Mouse (Mus musculus) spleen, postnatal 36 days (tissue): Measurements from ENCODE around the gene Elmo2.

Source experiments
- DNase-seq, 2 experiments: peaks; one replicate each; pipeline ENCODE4 v3.0.0; 2022; ENCODE audit warnings: low spot score in 2 of 2, mixed read lengths in 1 of 2

Elmo2 gene

GRCm38 (mm10) chr2:165326304-165327190, at the start of gene Elmo2:
Gene Elmo2 (minus strand): TSS chr2:165326479.
- DNase-seq: peak; percentile 98

- no peak for DNase-seq
Observed at GRCm38 (mm10) chr2:165376001-165376400, 49.7 kb upstream of the Elmo2 start.

GRCm38 (mm10) chr2:165375478-165375877, 49.2 kb upstream of the Elmo2 start:
- DNase-seq: no peak

GRCm38 (mm10) chr2:165371066-165371465, 44.8 kb upstream of the Elmo2 start:
- no peak for DNase-seq

- no peak for DNase-seq
Observed at GRCm38 (mm10) chr2:165370348-165370747, 44.1 kb upstream of the Elmo2 start.

- DNase-seq: no peak
Observed at GRCm38 (mm10) chr2:165368496-165368895, 42.2 kb upstream of the Elmo2 start, which contains the start of gene Zfp663. Gene Zfp663 (minus strand): TSS chr2:165368729.

GRCm38 (mm10) chr2:165367868-165368439, 41.7 kb upstream of the Elmo2 start:
- DNase-seq: peak in 1 of 2 experiments; percentile 11

- DNase-seq: peak; percentile 17 to 25
Observed at GRCm38 (mm10) chr2:165367047-165367520, 40.8 kb upstream of the Elmo2 start.

- DNase-seq: peak in 1 of 2 experiments; percentile 14
Observed at GRCm38 (mm10) chr2:165364334-165365091, 38.2 kb upstream of the Elmo2 start.

- no peak for DNase-seq
Observed at GRCm38 (mm10) chr2:165363282-165363681, 37.0 kb upstream of the Elmo2 start.

- DNase-seq: peak; percentile 33 to 40
Observed at GRCm38 (mm10) chr2:165360861-165361260, 34.6 kb upstream of the Elmo2 start.

- no peak for DNase-seq
Observed at GRCm38 (mm10) chr2:165351828-165352513, 25.7 kb upstream of the Elmo2 start.

- no peak for DNase-seq
Observed at GRCm38 (mm10) chr2:165349466-165349865, 23.2 kb upstream of the Elmo2 start.

- no peak for DNase-seq
Observed at GRCm38 (mm10) chr2:165346180-165346579, 19.9 kb upstream of the Elmo2 start.

- peak; percentile 34 to 40 for DNase-seq
Observed at GRCm38 (mm10) chr2:165337191-165337590, 10.9 kb upstream of the Elmo2 start.

- DNase-seq: peak; percentile 63 to 73
Observed at GRCm38 (mm10) chr2:165332610-165333210, 6.4 kb upstream of the Elmo2 start.

- DNase-seq: no peak
Observed at GRCm38 (mm10) chr2:165329703-165330102, 3.4 kb upstream of the Elmo2 start.

- no peak for DNase-seq
Observed at GRCm38 (mm10) chr2:165328746-165329145, 2.5 kb upstream of the Elmo2 start.

GRCm38 (mm10) chr2:165327386-165327785, 1.1 kb upstream of the Elmo2 start:
- DNase-seq: no peak

- peak in 1 of 2 experiments; percentile 9 for DNase-seq
Observed at GRCm38 (mm10) chr2:165325521-165326303, 567 bp downstream of the Elmo2 start.
